8 mouse cellular contexts compared by ENCODE assay signal in the genomic region with DNA sequence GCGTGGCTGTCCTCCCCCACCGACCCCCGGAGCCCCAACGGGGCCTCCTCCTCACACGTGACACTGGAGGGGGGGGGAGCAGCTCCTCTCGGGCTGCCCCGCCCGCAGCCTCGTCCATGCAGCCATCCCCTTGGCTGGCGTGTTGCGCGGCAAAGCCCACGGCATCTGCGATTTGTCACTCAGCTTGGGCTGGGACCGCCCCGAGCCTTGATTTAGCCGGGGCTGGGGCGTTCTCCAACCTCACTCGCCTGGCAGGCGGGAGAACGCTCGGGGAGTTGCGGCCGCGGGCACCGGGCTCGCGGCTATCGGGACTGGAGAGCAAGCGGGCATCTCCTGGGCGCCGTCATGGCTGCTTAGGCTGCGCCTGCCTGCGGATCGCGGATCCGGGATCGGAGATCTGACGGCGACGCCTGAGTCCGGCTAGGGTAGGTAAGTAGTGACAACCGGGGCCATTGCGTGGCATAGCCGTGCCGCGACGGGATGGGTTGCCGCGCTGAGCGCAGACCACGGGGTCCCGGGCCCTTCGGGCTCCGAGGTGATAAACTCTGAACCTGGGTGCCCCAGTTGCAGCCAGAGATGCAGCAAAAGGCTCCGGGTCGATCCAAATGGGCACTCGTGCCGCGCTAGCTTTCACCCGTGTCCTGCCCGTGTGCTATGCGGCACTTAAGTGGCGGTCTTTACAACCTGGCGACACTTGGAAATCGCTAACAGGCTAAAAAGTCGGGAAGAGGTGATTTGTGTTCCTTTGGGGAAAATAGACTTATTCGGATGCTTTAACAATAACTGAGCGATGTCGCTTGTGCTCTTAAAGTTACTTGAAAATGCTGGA. TPM values are rescaled to one million over a fixed set of nuclear protein-coding genes. Genes with fewer than 3 reads are reported as not detected.
DNase-seq lines count a peak whose midpoint lies in the region; ATAC-seq lines count a peak whose summit lies in the region.

No protein-coding gene starts in this region.

- WGBS in hindbrain, embryonic 13.5 days: 52% methylated on average over 70 of the region's 70 CpGs

- no peaks in the 10 kb centered on the region for H3K36me3 ChIP-seq in hindbrain, embryonic 13.5 days

- peaks cover 26% of the 10 kb centered on the region for H3K9me3 ChIP-seq in hindbrain, embryonic 13.5 days

- H3K4me2 ChIP-seq in hindbrain, embryonic 13.5 days: peak overlapping the region; percentile 60

- peak; percentile 97 for ATAC-seq in hindbrain, embryonic 13.5 days (ENCODE audit: low FRiP score)

- H3K27ac ChIP-seq in hindbrain, embryonic 13.5 days: no peak overlapping the region

- DNase-seq in T-cell, adult 2 months (ENCODE audit: low spot score): peak; percentile 23
- DNase-seq in cerebellum, postnatal 14 days: peak; percentile 78 to 84
- DNase-seq in frontal cortex, postnatal 25 days (ENCODE audit: low spot score in 2 of 2): peak; percentile 32 to 34
- peak; percentile 71 to 73 for DNase-seq in layer of hippocampus, postnatal 36 days
- DNase-seq in lung, postnatal 10 days: peak; percentile 88
- peak; percentile 50 for DNase-seq in retina, adult 2 months (ENCODE audit: low read depth, low spot score)
- DNase-seq in thymus, postnatal 36 days: peak; percentile 30 to 46

- H3K9ac ChIP-seq in hindbrain, embryonic 13.5 days: peak overlapping the region; percentile 69

- H3K4me3 ChIP-seq in hindbrain, embryonic 13.5 days: peak overlapping the region; percentile 54

- H3K27me3 ChIP-seq in hindbrain, embryonic 13.5 days: no peaks in the 10 kb centered on the region

- no peaks in the 10 kb centered on the region for H3K4me1 ChIP-seq in hindbrain, embryonic 13.5 days (replicated peaks)

RNA-seq across cellular contexts. Expression of a gene that starts 30.5 kb away (rescaled TPM):
- 32.3 and 34.2 TPM in 2 replicates for polyA plus RNA-seq in hindbrain, embryonic 13.5 days (2015; fragmentation: Nextera tagmentation; extraction: Ambion mirVana)
- total RNA-seq in layer of hippocampus, postnatal 36 days (2021): 10 to 100 TPM; 23.7 to 26.6 TPM

Comparison
In these comparisons a context has a peak if more than half of its experiments do, and no peak if none do; other contexts are left out.
1. DNase-seq: peak in every context shown above with its lines; median percentile 88 in lung, postnatal 10 days; 81 in cerebellum, postnatal 14 days; 72 in layer of hippocampus, postnatal 36 days; 50 in retina, adult 2 months; 38 in thymus, postnatal 36 days; 33 in frontal cortex, postnatal 25 days; 23 in T-cell, adult 2 months.